Mouse (Mus musculus) thymus, adult 2 months (tissue): ENCODE results near the gene Idnk.

ENCODE experiments used
- CTCF ChIP-seq: fragments of 200-500 bp; IDR thresholded peaks from 2 replicates; pipeline ENCODE4 v1.5.1; 2012; ENCODE audit warnings: mild to moderate bottlenecking, control low read depth, low read length, moderate library complexity, borderline replicate concordance; ENCODE audit not compliant: control insufficient read depth, poor library complexity, insufficient read depth; ENCODE audit errors: extremely low read depth
- POLR2A ChIP-seq: fragments of 200-500 bp; IDR thresholded peaks from 2 replicates; pipeline ENCODE4 v1.6.1; 2012; ENCODE audit warnings: mild to moderate bottlenecking, low read length, control low read depth, moderate library complexity; ENCODE audit not compliant: control insufficient read depth, poor library complexity, insufficient read depth; ENCODE audit errors: extremely low read depth

DNA sequence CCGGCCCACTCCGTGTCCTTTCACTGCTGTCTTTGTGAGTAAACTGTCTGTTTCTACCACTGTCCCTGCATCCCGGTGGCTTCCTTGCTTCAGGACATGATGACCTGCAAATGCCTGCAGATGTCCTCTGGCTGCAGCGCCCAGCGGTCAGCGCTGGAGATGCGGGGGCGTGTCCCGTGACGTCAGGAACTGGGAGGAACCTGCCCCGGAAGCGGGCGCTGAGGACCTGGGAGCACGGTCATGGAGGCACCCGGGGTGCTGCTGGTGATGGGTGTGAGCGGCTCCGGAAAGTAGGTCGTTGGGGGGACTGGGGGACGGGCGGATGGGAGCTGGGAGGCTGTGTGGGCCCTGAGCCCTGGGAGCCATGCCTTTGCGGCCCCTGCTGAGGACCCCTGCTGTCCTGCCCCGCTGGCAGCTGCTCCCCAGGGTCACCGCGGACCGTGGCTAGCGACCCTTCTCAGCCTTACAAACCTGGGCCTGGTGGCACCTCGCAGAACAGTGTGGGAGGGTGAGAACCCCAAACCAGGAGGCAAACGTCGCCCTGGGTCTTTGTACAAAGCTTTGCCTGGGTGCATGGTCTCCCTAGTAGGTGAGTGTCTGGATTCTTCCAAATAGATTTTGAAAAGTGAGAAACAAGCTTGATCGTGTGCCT, at the start of gene Idnk:
- 0 out of 2 replicates have a peak, but pooled peaks have one; percentile 67 for TF ChIP-seq CTCF
- TF ChIP-seq POLR2A = peak; percentile 65
